Mouse (Mus musculus): ENCODE measurements at regions not wholly inside any gene's neighbourhood (a gene's known extent, or its start where the extent isn't known, plus 50 kb on each side); places are given as distances from the start of the nearest gene placed in this dataset.
A peak's percentile ranks its signal among the peaks of the same experiment; 100 is the strongest.

- peak; percentile 49 for DNase-seq (ENCODE audit: extremely low spot score, low read depth, low spot score)
Measured at GRCm38 (mm10) chr3:131795108-131796005, 230.8 kb downstream of the Papss1 start.

DNA sequence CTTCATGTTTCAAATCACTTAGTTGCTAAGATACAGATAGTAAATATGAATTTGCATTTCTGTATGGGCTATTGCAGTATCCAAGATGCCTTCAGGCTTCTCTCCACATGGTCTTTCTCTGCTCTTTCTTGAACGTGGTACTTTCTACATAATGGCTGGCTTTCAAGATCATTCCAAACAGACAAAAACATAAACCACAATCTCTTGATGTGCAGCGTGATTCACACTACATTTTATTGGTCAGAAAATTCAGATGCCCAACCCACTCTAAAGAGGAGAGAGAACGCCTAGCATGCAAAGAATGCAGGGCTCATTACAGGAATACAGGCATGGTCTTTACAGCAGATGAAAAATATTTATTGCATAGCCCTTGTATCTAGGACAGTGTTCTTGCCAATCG, 235.2 kb downstream of the Papss1 start:
- no peak for DNase-seq (ENCODE audit: extremely low spot score, low read depth, low spot score)

GRCm38 (mm10) chr3:131801551-131801950, 237.0 kb downstream of the Papss1 start:
- DNase-seq (ENCODE audit: extremely low spot score, low read depth, low spot score), result no peak

- no peak for DNase-seq (ENCODE audit: extremely low spot score, low read depth, low spot score)
Measured at GRCm38 (mm10) chr3:131802841-131803240, 238.3 kb downstream of the Papss1 start.

- no peak for DNase-seq (ENCODE audit: extremely low spot score, low read depth, low spot score)
Measured at GRCm38 (mm10) chr3:131808127-131808526, 243.6 kb downstream of the Papss1 start.

DNA sequence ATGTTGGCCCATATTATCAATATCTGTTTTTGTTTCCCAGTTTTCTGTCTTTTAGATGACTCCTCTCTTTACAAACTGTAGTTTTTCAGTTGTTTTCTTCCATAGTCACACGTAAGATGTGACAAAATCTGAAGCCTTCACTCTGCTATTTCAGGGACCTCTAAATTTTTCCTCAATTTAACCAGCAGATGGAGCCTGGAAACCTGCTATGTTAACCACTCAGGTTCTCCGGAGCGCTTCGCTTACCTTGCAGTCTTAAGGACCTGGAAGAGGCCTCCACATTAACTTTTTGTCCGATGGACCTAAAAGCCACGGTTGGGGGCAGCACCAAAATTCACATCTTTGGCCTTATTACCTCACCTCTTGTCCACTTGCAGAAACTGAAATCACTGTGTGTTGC, 248.4 kb downstream of the Papss1 start:
- no peak for DNase-seq (ENCODE audit: extremely low spot score, low read depth, low spot score)

GRCm38 (mm10) chr3:131818806-131819205, 254.2 kb downstream of the Papss1 start:
- DNase-seq (ENCODE audit: extremely low spot score, low read depth, low spot score), result no peak

- DNase-seq (ENCODE audit: extremely low spot score, low read depth, low spot score), result no peak
Measured at GRCm38 (mm10) chr3:131857442-131857841, 227.7 kb upstream of the Dkk2 start.

DNA sequence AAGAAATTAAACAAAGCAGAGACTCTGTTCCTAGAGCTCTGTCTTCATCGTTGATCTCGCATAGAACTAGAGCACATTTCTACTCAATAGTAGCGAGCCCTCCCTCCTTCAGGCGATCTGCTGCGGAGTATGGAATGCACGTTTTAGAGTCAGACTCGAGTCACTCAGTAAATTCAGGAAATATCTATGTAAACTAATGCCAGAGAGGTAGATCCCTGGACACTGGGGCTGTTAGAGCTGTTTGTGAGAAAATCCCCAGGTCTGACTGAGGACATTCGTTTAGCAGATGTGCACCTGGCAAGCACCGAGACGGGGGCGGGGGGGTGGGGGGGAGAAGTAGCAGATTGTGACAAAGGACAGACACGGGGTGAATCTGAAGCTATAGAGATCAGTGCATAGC, 226.0 kb upstream of the Dkk2 start:
- no peak for DNase-seq (ENCODE audit: extremely low spot score, low read depth, low spot score)

GRCm38 (mm10) chr3:131865106-131865505, 220.0 kb upstream of the Dkk2 start:
- no peak for DNase-seq (ENCODE audit: extremely low spot score, low read depth, low spot score)

DNA sequence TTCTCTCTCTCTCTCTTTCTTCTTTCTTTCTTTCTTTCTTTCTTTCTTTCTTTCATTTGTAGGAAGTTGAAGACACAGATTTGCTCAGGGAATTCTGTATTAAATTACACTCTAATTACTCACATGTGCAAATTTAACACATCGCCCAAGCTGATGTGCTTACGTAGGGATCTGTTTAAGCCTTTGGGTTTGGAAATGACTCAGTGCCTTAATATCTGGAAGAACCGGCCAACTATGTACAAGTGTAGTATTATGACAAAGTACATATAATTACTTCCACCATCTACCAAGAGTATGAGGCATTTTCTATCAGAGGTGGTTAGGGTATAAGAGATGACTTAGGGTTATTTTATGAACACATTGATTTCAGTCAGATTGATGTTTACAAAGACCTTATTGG, 217.8 kb upstream of the Dkk2 start:
- DNase-seq (ENCODE audit: extremely low spot score, low read depth, low spot score), result no peak

GRCm38 (mm10) chr3:131868219-131868964, 216.7 kb upstream of the Dkk2 start:
- DNase-seq (ENCODE audit: extremely low spot score, low read depth, low spot score), result peak; percentile 49

DNA sequence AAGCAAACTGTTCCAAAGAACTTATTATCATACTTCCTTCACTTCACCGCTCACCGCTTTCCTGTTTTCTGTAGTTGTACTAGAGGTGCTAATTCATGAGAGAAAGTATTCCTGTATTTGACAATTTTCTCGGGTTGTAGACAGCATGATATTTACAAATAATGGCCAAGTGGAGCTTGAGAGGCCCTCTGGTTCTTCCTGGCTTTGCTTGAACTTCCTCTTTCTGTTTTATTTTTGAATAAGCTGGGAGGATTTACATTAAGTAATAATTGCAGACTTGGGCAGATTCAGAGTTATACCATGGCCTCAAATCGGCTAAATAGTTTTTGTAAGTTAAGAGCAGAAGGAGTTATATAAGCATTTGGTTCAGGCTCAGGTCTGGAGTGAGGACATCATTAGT, 215.8 kb upstream of the Dkk2 start:
- no peak for DNase-seq (ENCODE audit: extremely low spot score, low read depth, low spot score)

- DNase-seq (ENCODE audit: extremely low spot score, low read depth, low spot score), result no peak
Measured at GRCm38 (mm10) chr3:131882667-131883066, 202.4 kb upstream of the Dkk2 start.

DNA sequence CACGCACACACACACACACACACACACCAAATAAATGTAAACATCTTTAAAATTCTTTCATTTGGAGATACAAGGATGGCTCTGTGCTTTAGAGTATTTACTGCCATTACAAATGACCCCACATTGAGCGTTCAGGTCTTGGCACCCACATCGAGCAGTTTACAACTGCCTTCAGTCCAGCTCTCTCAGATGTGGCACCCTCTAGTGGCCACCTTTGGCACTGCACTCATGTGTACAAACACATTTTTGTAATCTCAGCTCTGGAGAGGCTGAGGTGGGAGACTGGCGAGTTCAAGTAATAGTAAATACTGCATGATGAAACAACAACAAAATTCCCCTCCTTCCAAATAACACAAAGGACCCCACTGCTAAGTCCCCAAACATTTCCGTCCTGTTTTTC, 198.6 kb upstream of the Dkk2 start:
- no peak for DNase-seq (ENCODE audit: extremely low spot score, low read depth, low spot score)

- no peak for DNase-seq (ENCODE audit: extremely low spot score, low read depth, low spot score)
Measured at GRCm38 (mm10) chr3:131886984-131887383, 198.1 kb upstream of the Dkk2 start.

- no peak for DNase-seq (ENCODE audit: extremely low spot score, low read depth, low spot score)
Measured at GRCm38 (mm10) chr3:131887670-131888069, 197.4 kb upstream of the Dkk2 start.

- DNase-seq (ENCODE audit: extremely low spot score, low read depth, low spot score), result no peak
Measured at GRCm38 (mm10) chr3:131891941-131892340, 193.2 kb upstream of the Dkk2 start.

- DNase-seq (ENCODE audit: extremely low spot score, low read depth, low spot score), result no peak
Measured at GRCm38 (mm10) chr3:131893061-131893804, 191.9 kb upstream of the Dkk2 start.

- DNase-seq (ENCODE audit: extremely low spot score, low read depth, low spot score), result no peak
Measured at GRCm38 (mm10) chr3:131895057-131895456, 190.0 kb upstream of the Dkk2 start.

DNA sequence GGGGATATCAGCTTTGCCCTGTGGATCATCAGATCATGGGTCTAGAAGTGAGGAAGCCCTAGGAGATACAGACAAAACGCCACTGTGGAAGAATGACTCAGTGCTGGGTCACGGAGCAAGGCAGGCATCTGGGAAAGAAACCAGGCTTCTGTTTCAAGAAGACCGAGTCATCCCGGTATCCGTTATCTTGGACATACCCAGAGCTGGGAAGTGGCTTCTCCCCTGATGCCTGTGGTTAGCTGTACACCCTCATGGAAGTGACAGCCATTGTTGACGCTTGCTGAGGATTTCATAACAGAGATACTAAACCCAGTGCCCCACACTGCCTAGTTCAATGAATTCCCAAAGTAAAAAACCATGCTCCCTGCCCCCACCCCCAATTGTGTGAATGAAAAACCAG, 171.6 kb upstream of the Dkk2 start:
- DNase-seq (ENCODE audit: extremely low spot score, low read depth, low spot score), result no peak
